Mouse (Mus musculus) left cerebral cortex, postnatal 36 days (tissue): ENCODE data around the gene Cep295nl. TPM values are rescaled to one million over a fixed set of nuclear protein-coding genes. Genes with fewer than 3 reads are reported as not detected.
"Not testable (repeated sequence)": the region's sequence is repeated elsewhere in the genome, so short reads cannot be mapped to it uniquely, and the experiment has no call there.

ENCODE experiments used
- DNase-seq, 2 experiments: peaks; one replicate each; pipeline ENCODE4 v3.0.0; 2021 to 2022; ENCODE audit warnings: low spot score in 2 of 2, mixed read lengths in 1 of 2
- intact Hi-C: fragments of 180-260 bp; cut with DNase I; formaldehyde crosslinking; loops from one replicate; pipeline ENCODE4 v1.15.1; 2025
- total RNA-seq, 2 experiments: library from RNA; stranded (reverse); gene quantifications; 2 replicates each; pipeline ENCODE4 v1.2.3; 2021

Cep295nl gene
- total RNA-seq: 1 to 10 TPM; 1.3 to 1.8 TPM

GRCm38 (mm10) chr11:118342400-118342981 lies at the start of gene Cep295nl:
Gene Cep295nl (minus strand): TSS chr11:118342500.
- intact Hi-C loops: no loop called here
- DNase-seq: no peak

- DNase-seq, intact Hi-C loops: not testable (repeated sequence)
Observed at GRCm38 (mm10) chr11:118387816-118388215, 45.5 kb upstream of the Cep295nl start.

- intact Hi-C loops: loop anchor here (1.0 to 10.0 kb wide), 2 partner anchors 61 to 295 kb away; no protein-coding TSS in a partner anchor
Observed at GRCm38 (mm10) chr11:118379251-118380009, 37.1 kb upstream of the Cep295nl start.

GRCm38 (mm10) chr11:118378656-118379055 lies 36.4 kb upstream of the Cep295nl start:
- no peak for DNase-seq
- intact Hi-C loops: loop anchor here (1.0 to 10.0 kb wide), 2 partner anchors 60 to 294 kb away; no protein-coding TSS in a partner anchor

More at GRCm38 (mm10) chr11:118379251-118380009, 37.1 kb upstream of the Cep295nl start:
- peak; percentile 76 to 80 for DNase-seq

GRCm38 (mm10) chr11:118376323-118376722 lies 34.0 kb upstream of the Cep295nl start:
- intact Hi-C loops: loop anchor here (10.0 kb wide), 1 partner anchor 292 kb away; no protein-coding TSS in a partner anchor
- not testable (repeated sequence) for DNase-seq

- intact Hi-C loops: loop anchor here (10.0 kb wide), 1 partner anchor 291 kb away; no protein-coding TSS in a partner anchor
- DNase-seq: no peak
Observed at GRCm38 (mm10) chr11:118375881-118376280, 33.6 kb upstream of the Cep295nl start.

GRCm38 (mm10) chr11:118375461-118375860 lies 33.2 kb upstream of the Cep295nl start:
- no peak for DNase-seq
- intact Hi-C loops: loop anchor here (10.0 kb wide), 1 partner anchor 291 kb away; no protein-coding TSS in a partner anchor

- intact Hi-C loops: loop anchor here (10.0 kb wide), 1 partner anchor 290 kb away; no protein-coding TSS in a partner anchor
Observed at GRCm38 (mm10) chr11:118375006-118375405, 32.7 kb upstream of the Cep295nl start.

GRCm38 (mm10) chr11:118374506-118374905 lies 32.2 kb upstream of the Cep295nl start:
- DNase-seq: no peak
- intact Hi-C loops: loop anchor here (10.0 kb wide), 1 partner anchor 290 kb away; no protein-coding TSS in a partner anchor

More at GRCm38 (mm10) chr11:118375006-118375405, 32.7 kb upstream of the Cep295nl start:
- DNase-seq: no peak

GRCm38 (mm10) chr11:118372641-118373040 lies 30.3 kb upstream of the Cep295nl start:
- intact Hi-C loops: loop anchor here (10.0 kb wide), 1 partner anchor 288 kb away; no protein-coding TSS in a partner anchor
- DNase-seq: no peak

GRCm38 (mm10) chr11:118371876-118372275 lies 29.6 kb upstream of the Cep295nl start:
- DNase-seq: no peak
- intact Hi-C loops: loop anchor here (10.0 kb wide), 1 partner anchor 287 kb away; no protein-coding TSS in a partner anchor

- intact Hi-C loops: loop anchor here (10.0 kb wide), 1 partner anchor 285 kb away; no protein-coding TSS in a partner anchor
- no peak for DNase-seq
Observed at GRCm38 (mm10) chr11:118369657-118370056, 27.4 kb upstream of the Cep295nl start.

GRCm38 (mm10) chr11:118369251-118369650 lies 27.0 kb upstream of the Cep295nl start:
- intact Hi-C loops: no loop called here
- DNase-seq: no peak

GRCm38 (mm10) chr11:118368330-118368729 lies 26.0 kb upstream of the Cep295nl start:
- intact Hi-C loops: no loop called here
- no peak for DNase-seq

GRCm38 (mm10) chr11:118366559-118366958 lies 24.3 kb upstream of the Cep295nl start:
- DNase-seq: no peak
- intact Hi-C loops: no loop called here

GRCm38 (mm10) chr11:118366108-118366507 lies 23.8 kb upstream of the Cep295nl start:
- no peak for DNase-seq

GRCm38 (mm10) chr11:118365171-118365570 lies 22.9 kb upstream of the Cep295nl start:
- intact Hi-C loops: no loop called here
- no peak for DNase-seq

More at GRCm38 (mm10) chr11:118366108-118366507, 23.8 kb upstream of the Cep295nl start:
- intact Hi-C loops: no loop called here

- DNase-seq: no peak
- intact Hi-C loops: no loop called here
Observed at GRCm38 (mm10) chr11:118364021-118364420, 21.7 kb upstream of the Cep295nl start.

- intact Hi-C loops: no loop called here
- peak in 1 of 2 experiments; percentile 15 for DNase-seq
Observed at GRCm38 (mm10) chr11:118362971-118363518, 20.7 kb upstream of the Cep295nl start.

- DNase-seq: peak in 1 of 2 experiments; percentile 2
- intact Hi-C loops: no loop called here
Observed at GRCm38 (mm10) chr11:118362501-118362900, 20.2 kb upstream of the Cep295nl start.
